Mouse (Mus musculus): ENCODE data around the gene Gm7137. TPM values are rescaled to one million over a fixed set of nuclear protein-coding genes. Genes with fewer than 3 reads are reported as not detected.
A peak's percentile ranks its signal among the peaks of the same experiment; 100 is the strongest.
"Not testable (repeated sequence)": the region's sequence is repeated elsewhere in the genome, so short reads cannot be mapped to it uniquely, and the experiment has no call there.

Gene Gm7137
- polyA plus RNA-seq, 1 experiment, result not detected

GRCm38 (mm10) chr10:77814382-77814781 is 26.4 kb upstream of the Gm7137 start, which contains the start of gene Gm2696:
TSS of gene Gm2696 (plus strand) at chr10:77814682.
- Histone ChIP-seq H3K4me3 (ENCODE audit: insufficient read depth, poor library complexity, severe bottlenecking) (no peak within 1 kb of the TSS), H3K79me2 (ENCODE audit: control insufficient read depth, insufficient read depth) (no peaks in the 10 kb centered on the region), H3K36me3 (ENCODE audit: control insufficient read depth, insufficient read depth) (no peaks in the 10 kb centered on the region), H3K27me3 (ENCODE audit: control insufficient read depth, insufficient read depth, insufficient read length) (peaks cover 15% of the 10 kb centered on the region), H3K79me3 (ENCODE audit: low read depth) (no peaks in the 10 kb centered on the region), H3ac (ENCODE audit: control insufficient read depth, insufficient read length, low read depth) (no peak within 1 kb of the TSS)
- TF ChIP-seq CTCF (IDR thresholded peaks at IDR 0.05; ENCODE audit: control insufficient read depth, insufficient read depth, insufficient read length) (no peak), MAX (IDR thresholded peaks at IDR 0.05) (no peak), MYOG (IDR thresholded peaks at IDR 0.05; ENCODE audit: control insufficient read depth, extremely low read depth, insufficient read length) (no peak), CEBPB (IDR thresholded peaks at IDR 0.05; ENCODE audit: low read depth) (no peak), FOSL1 (IDR thresholded peaks at IDR 0.05; ENCODE audit: insufficient read depth, low read length, poor library complexity, severe bottlenecking) (no peak), USF1 (IDR thresholded peaks at IDR 0.05; ENCODE audit: low read depth) (no peak), MYOD1 (IDR thresholded peaks at IDR 0.05; ENCODE audit: control insufficient read depth, insufficient read length, low read depth) (no peak)

DNA sequence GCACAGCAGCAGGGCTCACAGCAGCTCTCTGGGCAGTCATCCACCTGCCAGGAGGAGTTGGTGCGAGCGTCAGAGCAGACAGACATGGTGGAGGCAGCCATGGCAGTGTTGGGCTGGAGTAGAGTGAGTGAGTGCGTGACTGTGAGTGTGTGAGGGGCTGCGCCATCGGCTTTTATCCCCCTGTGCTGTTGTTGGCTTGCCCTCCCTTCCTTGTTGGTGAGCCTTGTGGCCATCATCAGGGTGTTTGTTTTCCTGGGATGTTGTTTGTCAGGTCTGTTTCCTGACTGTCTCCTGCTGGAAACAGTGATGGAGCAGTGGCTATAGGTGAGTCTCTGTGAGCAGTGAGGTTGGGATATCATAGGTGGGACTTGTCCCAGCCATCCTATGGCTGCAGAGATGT is 23.7 kb upstream of the Gm7137 start, which contains the start of gene Gm9507:
TSS of gene Gm9507 (minus strand) at position 101 of the 400 bp plus-strand sequence.
- H3K27me3 ChIP-seq (ENCODE audit: control insufficient read depth, insufficient read depth, insufficient read length), result peaks cover 7% of the 10 kb centered on the region
- no peaks in the 10 kb centered on the region for H3K36me3 ChIP-seq (ENCODE audit: control insufficient read depth, insufficient read depth)
- no peaks in the 10 kb centered on the region for H3K79me2 ChIP-seq (ENCODE audit: control insufficient read depth, insufficient read depth)
- no peaks in the 10 kb centered on the region for H3K79me3 ChIP-seq (ENCODE audit: low read depth)
- no peak for TF ChIP-seq MAX (IDR thresholded peaks at IDR 0.05)
- no peak for TF ChIP-seq MYOD1 (IDR thresholded peaks at IDR 0.05; ENCODE audit: control insufficient read depth, insufficient read length, low read depth)
- no peak for TF ChIP-seq CTCF (IDR thresholded peaks at IDR 0.05; ENCODE audit: control insufficient read depth, insufficient read depth, insufficient read length)
- TF ChIP-seq MYOG (IDR thresholded peaks at IDR 0.05; ENCODE audit: control insufficient read depth, extremely low read depth, insufficient read length), result no peak
- no peak for TF ChIP-seq CEBPB (IDR thresholded peaks at IDR 0.05; ENCODE audit: low read depth)
- TF ChIP-seq FOSL1 (IDR thresholded peaks at IDR 0.05; ENCODE audit: insufficient read depth, low read length, poor library complexity, severe bottlenecking), result no peak
- TF ChIP-seq USF1 (IDR thresholded peaks at IDR 0.05; ENCODE audit: low read depth), result no peak
- H3K4me3 ChIP-seq (ENCODE audit: insufficient read depth, poor library complexity, severe bottlenecking), result no peak within 1 kb of the TSS
- no peak within 1 kb of the TSS for H3ac ChIP-seq (ENCODE audit: control insufficient read depth, insufficient read length, low read depth)

- Histone ChIP-seq H3K4me3 (ENCODE audit: insufficient read depth, poor library complexity, severe bottlenecking) (no peak overlapping the region), H3K27me3 (ENCODE audit: control insufficient read depth, insufficient read depth, insufficient read length) (no peaks in the 10 kb centered on the region), H3K79me3 (ENCODE audit: low read depth) (no peaks in the 10 kb centered on the region), H3K36me3 (ENCODE audit: control insufficient read depth, insufficient read depth) (no peaks in the 10 kb centered on the region), H3K79me2 (ENCODE audit: control insufficient read depth, insufficient read depth) (no peaks in the 10 kb centered on the region), H3ac (ENCODE audit: control insufficient read depth, insufficient read length, low read depth) (no peak overlapping the region)
- no peak for TF ChIP-seq USF1 (IDR thresholded peaks at IDR 0.05; ENCODE audit: low read depth)
These were observed 16.1 kb upstream of the Gm7137 start for GRCm38 (mm10) chr10:77804095-77804494.

GRCm38 (mm10) chr10:77798921-77799508 is 11.0 kb upstream of the Gm7137 start, which contains the start of gene Gm19668:
TSS of gene Gm19668 (minus strand) at chr10:77799133.
- Histone ChIP-seq H3ac (ENCODE audit: control insufficient read depth, insufficient read length, low read depth) (no peak within 1 kb of the TSS), H3K79me2 (ENCODE audit: control insufficient read depth, insufficient read depth) (no peaks in the 10 kb centered on the region), H3K79me3 (ENCODE audit: low read depth) (no peaks in the 10 kb centered on the region), H3K4me3 (ENCODE audit: insufficient read depth, poor library complexity, severe bottlenecking) (no peak within 1 kb of the TSS), H3K27me3 (ENCODE audit: control insufficient read depth, insufficient read depth, insufficient read length) (peaks cover 7% of the 10 kb centered on the region), H3K36me3 (ENCODE audit: control insufficient read depth, insufficient read depth) (no peaks in the 10 kb centered on the region)
- no peak for TF ChIP-seq FOSL1 (IDR thresholded peaks at IDR 0.05; ENCODE audit: insufficient read depth, low read length, poor library complexity, severe bottlenecking)
- TF ChIP-seq CEBPB (IDR thresholded peaks at IDR 0.05; ENCODE audit: low read depth), result no peak
- no peak for TF ChIP-seq CTCF (IDR thresholded peaks at IDR 0.05; ENCODE audit: control insufficient read depth, insufficient read depth, insufficient read length)
- no peak for TF ChIP-seq MAX (IDR thresholded peaks at IDR 0.05)
- TF ChIP-seq MYOG (IDR thresholded peaks at IDR 0.05; ENCODE audit: control insufficient read depth, extremely low read depth, insufficient read length), result no peak
- TF ChIP-seq MYOD1 (IDR thresholded peaks at IDR 0.05; ENCODE audit: control insufficient read depth, insufficient read length, low read depth), result peak; percentile 19
- TF ChIP-seq USF1 (IDR thresholded peaks at IDR 0.05; ENCODE audit: low read depth), result no peak

DNA sequence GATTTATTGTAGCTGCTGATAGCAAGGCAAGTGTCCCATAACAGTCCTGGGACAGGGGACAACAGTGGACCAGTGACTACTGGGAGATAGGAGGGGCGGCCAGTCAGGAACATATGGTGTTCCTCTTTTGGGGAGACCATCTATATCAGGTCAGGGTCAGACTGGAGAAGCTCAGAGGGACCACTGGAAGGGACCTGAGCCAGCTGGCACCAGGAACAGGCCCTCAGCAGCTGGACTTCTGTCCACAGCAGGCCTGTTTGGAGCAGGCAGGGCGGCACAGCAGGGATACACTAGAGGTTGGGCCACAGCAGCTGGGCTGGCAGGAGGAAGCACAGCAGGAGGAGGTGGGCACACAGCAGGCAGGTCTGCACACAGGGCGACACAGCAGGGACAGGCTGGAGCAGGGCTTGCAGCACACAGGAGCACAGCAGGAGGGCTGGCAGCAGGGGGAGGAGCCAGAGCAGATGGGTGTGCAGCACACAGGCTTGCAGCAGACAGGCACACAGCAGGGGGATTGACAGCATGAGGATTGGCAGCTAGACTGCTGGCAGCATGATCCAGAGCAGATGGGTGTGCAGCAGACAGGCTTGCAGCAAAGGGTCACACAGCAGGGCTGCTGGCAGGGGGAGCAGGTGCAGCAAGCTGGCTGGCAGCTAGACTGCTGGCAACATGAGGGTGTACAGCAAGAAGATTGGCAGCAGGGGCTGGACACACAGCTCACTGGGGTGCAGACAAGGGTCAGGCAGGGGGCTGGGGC is 10.3 kb upstream of the Gm7137 start:
- not testable (repeated sequence) for H3K36me3 ChIP-seq (ENCODE audit: control insufficient read depth, insufficient read depth); H3K4me3 ChIP-seq (ENCODE audit: insufficient read depth, poor library complexity, severe bottlenecking); H3K27me3 ChIP-seq (ENCODE audit: control insufficient read depth, insufficient read depth, insufficient read length); H3ac ChIP-seq (ENCODE audit: control insufficient read depth, insufficient read length, low read depth); H3K79me3 ChIP-seq (ENCODE audit: low read depth); H3K79me2 ChIP-seq (ENCODE audit: control insufficient read depth, insufficient read depth)

- TF ChIP-seq MYOD1 (IDR thresholded peaks at IDR 0.05; ENCODE audit: control insufficient read depth, insufficient read length, low read depth) (no peak), CEBPB (IDR thresholded peaks at IDR 0.05; ENCODE audit: low read depth) (no peak), MYOG (IDR thresholded peaks at IDR 0.05; ENCODE audit: control insufficient read depth, extremely low read depth, insufficient read length) (no peak), FOSL1 (IDR thresholded peaks at IDR 0.05; ENCODE audit: insufficient read depth, low read length, poor library complexity, severe bottlenecking) (no peak), USF1 (IDR thresholded peaks at IDR 0.05; ENCODE audit: low read depth) (no peak), CTCF (IDR thresholded peaks at IDR 0.05; ENCODE audit: control insufficient read depth, insufficient read depth, insufficient read length) (no peak), MAX (IDR thresholded peaks at IDR 0.05) (no peak)
- no peaks in the 10 kb centered on the region for H3K79me2 ChIP-seq (ENCODE audit: control insufficient read depth, insufficient read depth)
- no peak overlapping the region for H3ac ChIP-seq (ENCODE audit: control insufficient read depth, insufficient read length, low read depth)
- no peaks in the 10 kb centered on the region for H3K36me3 ChIP-seq (ENCODE audit: control insufficient read depth, insufficient read depth)
- no peaks in the 10 kb centered on the region for H3K79me3 ChIP-seq (ENCODE audit: low read depth)
- peaks cover 7% of the 10 kb centered on the region for H3K27me3 ChIP-seq (ENCODE audit: control insufficient read depth, insufficient read depth, insufficient read length)
- no peak overlapping the region for H3K4me3 ChIP-seq (ENCODE audit: insufficient read depth, poor library complexity, severe bottlenecking)
These were observed 9.7 kb upstream of the Gm7137 start for GRCm38 (mm10) chr10:77797677-77798076.

Measured in C2C12 (cell line).